Mouse (Mus musculus) spleen, adult 2 months (tissue): ENCODE data around the gene Prrt1.

Source experiments
- CTCF ChIP-seq: fragments of 200-500 bp; IDR thresholded peaks from 2 replicates; pipeline ENCODE4 v1.5.1; 2011; ENCODE audit warnings: mild to moderate bottlenecking, inconsistent platforms; ENCODE audit not compliant: insufficient read depth, insufficient read length, insufficient replicate concordance; ENCODE audit errors: extremely low read depth
- POLR2A ChIP-seq: fragments of 200-500 bp; IDR thresholded peaks from 2 replicates; pipeline ENCODE4 v1.6.1; 2011; ENCODE audit warnings: low read depth, low read length, inconsistent platforms

DNA sequence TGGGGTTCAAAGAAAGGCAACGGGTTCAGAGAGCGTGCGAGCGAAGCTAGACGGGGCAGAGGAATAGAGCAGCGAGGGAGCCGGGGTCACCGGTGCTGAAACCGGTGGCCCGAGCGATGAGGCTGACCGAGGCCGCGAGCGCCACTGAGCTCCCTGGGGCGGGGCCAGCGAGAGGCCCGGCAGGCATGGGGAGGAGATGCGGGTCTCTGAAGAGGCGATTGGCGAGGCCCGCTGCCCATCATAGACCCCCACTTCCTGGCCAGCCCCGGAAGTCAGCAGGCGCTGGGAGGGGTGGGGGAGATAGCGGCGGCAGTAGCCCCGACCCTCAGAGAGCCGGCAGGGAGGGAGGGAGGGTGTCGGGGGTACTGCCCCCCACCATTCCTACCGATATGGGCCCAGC, 23.7 kb upstream of the Prrt1 start:
- TF ChIP-seq CTCF (no peak), POLR2A (peak; percentile 45)
